Mouse (Mus musculus): ENCODE results near the gene Lhpp. TPM values are rescaled to one million over a fixed set of nuclear protein-coding genes. Genes with fewer than 3 reads are reported as not detected.

Gene Lhpp
- polyA plus RNA-seq, 1 experiment from 2014 or later: 12.1 TPM

DNA sequence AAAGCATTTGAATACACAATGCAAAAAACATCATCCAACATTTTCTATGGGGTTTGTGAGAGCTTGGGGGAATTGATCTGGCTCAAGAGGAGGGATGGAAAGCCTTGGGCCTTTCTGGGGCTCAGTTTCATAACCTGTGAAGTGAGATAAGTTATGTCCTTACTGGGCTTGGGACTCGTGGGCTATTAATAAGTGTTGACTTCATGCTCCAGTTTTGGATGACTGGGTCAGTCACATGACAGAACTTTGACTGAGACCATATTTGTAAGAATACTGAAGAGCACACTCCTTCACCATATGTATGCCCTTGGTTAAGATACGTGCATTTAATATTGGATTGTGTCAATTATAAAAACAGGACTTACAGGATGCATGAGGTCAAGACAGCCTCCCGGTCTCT, 17.0 kb downstream of the Lhpp start:
- Histone ChIP-seq H3K4me1 (no peaks in the 10 kb centered on the region), H3K27ac (no peak overlapping the region), H3K36me3 (replicated peaks) (no peaks in the 10 kb centered on the region), H3K4me3 (replicated peaks) (no peak overlapping the region), H3K9me3 (no peaks in the 10 kb centered on the region), H3K9ac (no peak overlapping the region), H3K27me3 (peaks cover 16% of the 10 kb centered on the region; the same call in 1 of the 2 replicates), H3K4me2 (no peak overlapping the region)
- WGBS: 89% methylated on average over 3 of the region's 3 CpGs
- ATAC-seq (ENCODE audit: low FRiP score): no peak

DNA sequence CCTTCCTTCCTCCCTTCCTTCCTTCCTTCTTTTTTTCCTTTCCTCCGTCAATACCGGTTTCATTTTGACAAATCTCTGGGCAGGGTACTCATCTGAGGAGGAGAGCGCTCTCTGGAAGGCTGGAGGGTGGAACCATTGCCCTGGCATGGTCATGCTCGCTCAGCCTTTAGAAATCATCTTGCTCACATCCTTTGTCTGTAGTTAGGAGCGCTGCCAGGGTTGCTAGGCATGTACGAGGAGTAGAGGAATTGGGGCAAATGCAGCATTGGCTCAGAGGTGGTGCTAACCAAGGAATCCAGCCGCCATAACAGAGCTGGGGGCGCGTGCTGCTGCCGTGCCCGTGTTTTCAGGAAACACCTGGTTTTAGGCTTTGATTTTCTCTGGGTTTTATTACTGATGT, 20.9 kb downstream of the Lhpp start:
- Histone ChIP-seq H3K4me1 (no peaks in the 10 kb centered on the region), H3K9ac (no peak overlapping the region), H3K36me3 (replicated peaks) (no peaks in the 10 kb centered on the region), H3K27ac (no peak overlapping the region), H3K4me3 (replicated peaks) (no peak overlapping the region), H3K27me3 (peaks cover 26% of the 10 kb centered on the region; the same call in 1 of the 2 replicates), H3K4me2 (no peak overlapping the region), H3K9me3 (no peaks in the 10 kb centered on the region)
- no peak for ATAC-seq (ENCODE audit: low FRiP score)
- WGBS: 78% methylated on average over 11 of the region's 11 CpGs

DNA sequence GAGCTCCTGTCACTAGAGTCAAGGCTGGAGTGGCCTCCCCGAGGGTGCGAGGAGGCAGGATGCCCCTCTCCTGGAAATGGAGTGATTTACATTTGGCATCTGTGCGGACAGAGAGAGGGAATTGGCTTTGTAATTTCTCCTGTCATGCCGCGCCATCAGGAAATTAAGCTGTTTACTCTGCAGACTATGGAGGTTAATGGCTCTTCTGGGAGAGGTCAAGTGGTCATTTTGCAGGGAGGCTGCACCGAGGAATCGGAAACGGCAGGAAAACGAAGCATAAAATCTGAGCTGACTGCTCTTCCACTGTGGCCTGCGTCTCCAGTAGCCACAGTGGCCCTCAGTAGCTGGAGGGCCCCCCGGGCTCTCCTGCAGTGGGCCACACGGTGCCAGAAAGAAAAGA, 26.9 kb downstream of the Lhpp start:
- no peaks in the 10 kb centered on the region for H3K9me3 ChIP-seq
- H3K4me1 ChIP-seq: peaks cover 14% of the 10 kb centered on the region
- no peaks in the 10 kb centered on the region for H3K36me3 ChIP-seq (replicated peaks)
- H3K27me3 ChIP-seq: peaks cover 13% of the 10 kb centered on the region; the same call in 1 of the 2 replicates
- ATAC-seq (ENCODE audit: low FRiP score): no peak
- no peak overlapping the region for H3K27ac ChIP-seq
- 58% methylated on average over 12 of the region's 12 CpGs for whole genome bisulfite sequencing
- no peak overlapping the region for H3K9ac ChIP-seq
- no peak overlapping the region for H3K4me2 ChIP-seq
- no peak overlapping the region for H3K4me3 ChIP-seq (replicated peaks)

DNA sequence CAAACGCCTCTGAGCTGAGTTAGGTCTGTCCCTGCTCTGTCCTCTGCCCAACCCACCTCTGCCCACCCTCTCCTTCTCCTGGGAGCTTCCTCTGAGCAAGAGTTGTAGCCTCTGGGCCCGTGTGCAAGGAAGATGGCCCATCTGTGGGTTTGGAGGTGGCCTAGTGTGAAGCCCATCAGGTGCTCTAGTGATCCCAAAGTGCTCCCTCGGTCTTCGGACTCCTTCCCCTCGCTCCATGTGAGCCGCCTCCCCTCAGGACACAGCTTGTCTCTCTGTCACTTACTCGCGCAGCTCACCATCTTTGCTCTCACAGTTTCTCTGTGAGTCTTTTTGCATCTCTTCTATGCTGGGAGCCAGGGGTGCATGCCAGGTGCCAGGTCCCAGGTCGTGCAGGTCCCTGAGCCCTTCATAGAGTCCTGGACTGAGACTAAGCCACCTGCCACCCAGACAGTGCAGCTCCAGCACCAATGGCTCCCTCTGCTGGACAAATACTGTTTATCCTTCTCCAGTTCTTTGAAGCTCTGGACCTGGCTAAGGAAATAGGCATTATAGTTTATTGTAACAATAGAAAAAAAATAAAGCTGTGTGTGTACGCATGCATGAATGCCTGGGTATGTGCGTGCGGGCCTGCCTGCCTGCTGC, 28.1 kb downstream of the Lhpp start:
- Histone ChIP-seq H3K4me2 (no peak overlapping the region), H3K4me3 (replicated peaks) (no peak overlapping the region), H3K4me1 (peaks cover 14% of the 10 kb centered on the region), H3K27ac (no peak overlapping the region), H3K36me3 (replicated peaks) (no peaks in the 10 kb centered on the region), H3K27me3 (peaks cover 9% of the 10 kb centered on the region; the same call in 1 of the 2 replicates), H3K9ac (no peak overlapping the region), H3K9me3 (no peaks in the 10 kb centered on the region)
- WGBS: 59% methylated on average over 12 of the region's 12 CpGs
- peak; percentile 58 for ATAC-seq (ENCODE audit: low FRiP score)

DNA sequence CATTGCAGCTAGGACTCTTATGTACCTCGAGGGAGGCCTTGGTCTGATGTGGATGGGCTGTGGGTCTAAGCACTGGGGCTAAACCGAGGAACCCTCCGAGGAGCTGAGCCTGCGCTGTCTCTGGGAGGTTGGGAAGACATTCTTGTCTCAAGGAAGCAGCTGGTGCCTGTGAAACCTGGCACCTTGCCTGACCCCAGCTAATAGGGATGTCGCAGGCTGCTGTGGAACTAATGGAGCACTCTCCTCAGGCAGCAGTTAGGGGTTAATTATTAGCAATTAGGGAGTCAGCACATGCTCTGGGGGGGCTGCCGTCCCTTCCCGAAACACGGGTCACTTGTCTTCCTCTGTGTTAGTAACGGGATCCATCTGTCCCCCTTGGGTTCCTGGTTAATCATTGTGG, 30.5 kb downstream of the Lhpp start:
- H3K9me3 ChIP-seq: no peaks in the 10 kb centered on the region
- no peaks in the 10 kb centered on the region for H3K36me3 ChIP-seq (replicated peaks)
- no peak overlapping the region for H3K4me3 ChIP-seq (replicated peaks)
- no peak overlapping the region for H3K27ac ChIP-seq
- peak; percentile 46; the same call in 1 of the 2 replicates for ATAC-seq (ENCODE audit: low FRiP score)
- H3K4me2 ChIP-seq: no peak overlapping the region
- H3K4me1 ChIP-seq: peaks cover 14% of the 10 kb centered on the region
- no peak overlapping the region for H3K9ac ChIP-seq
- 56% methylated on average over 9 of the region's 9 CpGs for WGBS
- 0 out of 2 replicates have a peak, but pooled peaks cover 2% of the 10 kb centered on the region for H3K27me3 ChIP-seq

DNA sequence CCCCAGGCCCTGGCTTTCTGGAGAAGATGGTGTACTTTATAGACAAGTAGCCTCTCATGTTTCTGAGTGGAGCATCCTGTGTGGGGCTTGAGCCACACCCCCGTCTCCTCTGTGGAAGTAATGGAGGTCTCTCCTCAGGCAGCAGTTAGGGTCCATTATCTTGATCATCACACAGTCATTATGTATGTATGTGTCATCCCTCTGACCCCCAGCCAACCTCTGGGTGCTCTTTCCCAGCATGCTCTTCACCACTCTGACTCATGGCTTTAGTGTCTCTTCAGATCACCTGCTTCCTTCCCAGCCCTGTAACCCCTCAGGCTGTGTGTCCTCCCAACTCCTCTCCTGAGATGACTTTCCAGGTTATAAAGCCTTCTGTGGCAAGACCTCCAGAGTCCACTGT, 31.2 kb downstream of the Lhpp start:
- WGBS: 86% methylated on average over 1 of the region's 1 CpGs
- Histone ChIP-seq H3K4me1 (peaks cover 14% of the 10 kb centered on the region), H3K27me3 (no peaks in the 10 kb centered on the region), H3K36me3 (replicated peaks) (no peaks in the 10 kb centered on the region), H3K27ac (no peak overlapping the region), H3K4me3 (replicated peaks) (no peak overlapping the region), H3K4me2 (no peak overlapping the region), H3K9me3 (no peaks in the 10 kb centered on the region), H3K9ac (no peak overlapping the region)
- no peak for ATAC-seq (ENCODE audit: low FRiP score)

DNA sequence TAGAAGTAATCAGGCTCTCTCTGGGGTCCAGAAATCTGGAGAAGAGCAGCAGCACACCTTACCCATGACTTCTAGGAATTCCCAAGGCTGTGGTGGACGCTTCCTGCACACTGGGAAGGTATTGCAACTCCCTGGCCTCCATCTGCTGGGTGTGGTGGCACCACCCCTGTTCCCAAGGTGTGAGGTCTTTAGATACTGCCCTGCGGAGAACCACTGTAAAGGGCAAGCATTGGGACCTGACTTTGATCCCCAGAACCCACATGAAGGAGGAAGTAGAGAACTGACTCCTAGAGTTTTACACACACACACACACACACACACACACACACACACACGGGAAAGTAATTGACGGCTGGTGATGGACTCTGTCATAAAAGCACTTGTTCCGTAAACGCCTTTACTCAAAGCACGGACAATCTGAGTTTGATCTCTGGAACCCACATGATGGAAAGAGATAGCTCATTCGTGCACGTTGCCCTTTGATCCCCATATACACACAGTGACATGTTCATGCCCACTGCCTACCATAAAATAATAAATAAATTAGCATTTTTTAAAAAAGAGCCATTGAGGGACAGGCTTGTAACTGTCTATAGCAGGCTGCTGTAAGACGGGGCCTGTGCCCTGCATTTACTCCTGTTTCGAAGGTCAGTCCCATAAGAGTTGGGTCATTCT, 34.3 kb downstream of the Lhpp start:
- ATAC-seq (ENCODE audit: low FRiP score): no peak
- Histone ChIP-seq H3K4me2 (no peak overlapping the region), H3K4me3 (replicated peaks) (no peak overlapping the region), H3K9me3 (no peaks in the 10 kb centered on the region), H3K27ac (no peak overlapping the region), H3K9ac (no peak overlapping the region), H3K27me3 (no peaks in the 10 kb centered on the region), H3K36me3 (replicated peaks) (no peaks in the 10 kb centered on the region), H3K4me1 (peaks cover 4% of the 10 kb centered on the region; the same call in 1 of the 2 replicates)
- WGBS: 90% methylated on average over 11 of the region's 11 CpGs

DNA sequence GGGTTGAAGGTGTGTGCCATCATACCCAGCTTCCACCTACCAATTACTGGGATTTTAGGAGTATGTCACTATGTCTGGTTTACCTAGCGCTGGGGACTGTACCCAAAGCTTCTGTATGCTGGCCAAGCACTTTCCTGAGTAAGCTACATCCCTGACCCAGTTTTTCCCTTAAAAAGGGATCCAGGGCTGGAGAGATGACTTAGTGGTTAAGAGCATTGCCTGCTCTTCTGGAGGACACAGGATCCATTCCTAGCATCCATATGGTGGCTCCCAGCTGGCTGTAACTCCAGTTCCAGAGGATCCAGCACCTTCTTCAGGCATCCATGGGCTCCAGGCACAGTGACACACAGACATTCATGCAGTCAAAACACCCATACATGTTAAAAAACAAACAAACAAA, 36.1 kb downstream of the Lhpp start:
- 96% methylated on average over 1 of the region's 1 CpGs for WGBS
- H3K36me3 ChIP-seq (replicated peaks): no peaks in the 10 kb centered on the region
- H3K4me2 ChIP-seq: no peak overlapping the region
- no peaks in the 10 kb centered on the region for H3K9me3 ChIP-seq
- H3K4me1 ChIP-seq: no peaks in the 10 kb centered on the region
- no peak for ATAC-seq (ENCODE audit: low FRiP score)
- no peak overlapping the region for H3K27ac ChIP-seq
- no peak overlapping the region for H3K4me3 ChIP-seq (replicated peaks)
- no peak overlapping the region for H3K9ac ChIP-seq
- H3K27me3 ChIP-seq: no peaks in the 10 kb centered on the region

DNA sequence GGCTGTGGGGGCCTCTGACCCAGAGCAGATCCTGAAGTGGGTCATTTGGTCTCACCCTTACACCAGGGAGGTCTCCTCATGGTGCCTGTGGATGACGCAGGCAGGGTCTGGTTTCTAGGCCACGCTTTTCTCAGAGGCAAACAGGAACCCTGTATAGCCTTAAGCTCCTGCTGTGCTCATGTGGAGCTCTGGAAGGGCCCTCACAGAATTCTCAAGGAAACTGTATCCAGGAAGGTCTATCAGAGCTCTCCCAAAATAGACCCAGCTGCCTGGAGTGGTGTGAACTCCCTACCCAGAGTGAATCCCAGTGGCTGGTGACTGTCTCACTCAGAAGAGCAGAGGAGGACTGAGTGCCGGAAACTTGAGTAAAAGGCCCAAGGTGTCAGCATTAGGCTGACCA, 44.0 kb downstream of the Lhpp start:
- Histone ChIP-seq H3K36me3 (replicated peaks) (no peaks in the 10 kb centered on the region), H3K4me3 (replicated peaks) (no peak overlapping the region), H3K9ac (no peak overlapping the region), H3K27ac (no peak overlapping the region), H3K27me3 (peaks cover 19% of the 10 kb centered on the region), H3K9me3 (no peaks in the 10 kb centered on the region), H3K4me1 (peaks cover 34% of the 10 kb centered on the region), H3K4me2 (no peak overlapping the region)
- WGBS: 79% methylated on average over 3 of the region's 3 CpGs
- ATAC-seq (ENCODE audit: low FRiP score): no peak

DNA sequence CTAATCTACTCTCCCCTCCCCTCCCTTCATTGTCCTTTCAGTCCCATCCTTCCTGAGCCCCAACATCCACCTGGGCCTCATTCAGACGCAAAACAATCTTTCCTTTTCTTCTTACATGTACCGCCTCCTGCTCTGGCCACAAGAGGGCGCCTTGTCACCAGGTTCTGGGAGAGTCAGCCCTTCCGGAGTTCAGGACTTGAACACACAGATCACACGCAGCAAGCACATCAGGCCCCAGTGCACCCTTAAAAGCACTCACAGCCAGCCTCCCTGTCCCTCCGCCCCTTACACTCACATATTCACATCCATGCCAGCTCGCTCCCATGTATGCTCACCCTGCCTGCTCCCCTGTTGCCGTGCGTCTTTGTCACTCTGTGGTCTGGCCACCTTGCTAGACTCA, 45.6 kb downstream of the Lhpp start:
- H3K27ac ChIP-seq: peak overlapping the region; percentile 54; the same call in 1 of the 2 replicates
- no peak overlapping the region for H3K9ac ChIP-seq
- H3K9me3 ChIP-seq: no peaks in the 10 kb centered on the region
- no peak overlapping the region for H3K4me3 ChIP-seq (replicated peaks)
- peak; percentile 69 for ATAC-seq (ENCODE audit: low FRiP score)
- H3K36me3 ChIP-seq (replicated peaks): no peaks in the 10 kb centered on the region
- H3K27me3 ChIP-seq: peaks cover 33% of the 10 kb centered on the region
- WGBS: 13% methylated on average over 9 of the region's 9 CpGs
- H3K4me1 ChIP-seq: peaks cover 44% of the 10 kb centered on the region
- 0 out of 2 replicates have a peak overlapping the region, but pooled peaks have one; percentile 13 for H3K4me2 ChIP-seq

DNA sequence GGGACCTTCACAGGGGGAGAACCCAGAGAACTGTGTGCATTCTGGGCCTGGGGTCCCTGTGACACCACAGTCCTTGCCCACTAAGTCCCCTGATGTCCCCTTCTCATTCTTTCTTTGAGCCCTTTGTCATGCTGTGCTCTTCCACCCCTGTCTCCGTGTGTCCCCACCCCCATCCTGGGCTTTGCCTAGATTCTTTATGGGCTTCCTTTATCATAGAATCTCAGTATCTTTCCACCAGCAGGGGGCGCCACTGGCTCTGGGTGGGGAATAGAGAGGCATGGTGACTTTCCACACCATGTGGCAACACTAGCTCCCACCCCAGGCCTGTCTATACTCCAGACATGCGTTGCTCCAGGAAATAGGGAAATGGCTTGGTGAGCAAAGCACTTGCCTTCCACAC, 46.1 kb downstream of the Lhpp start:
- WGBS: 4% methylated on average over 3 of the region's 3 CpGs
- Histone ChIP-seq H3K36me3 (replicated peaks) (no peaks in the 10 kb centered on the region), H3K4me1 (peaks cover 48% of the 10 kb centered on the region), H3K9me3 (no peaks in the 10 kb centered on the region), H3K9ac (no peak overlapping the region), H3K27ac (peak overlapping the region; percentile 54; the same call in 1 of the 2 replicates), H3K4me2 (no peak overlapping the region), H3K4me3 (replicated peaks) (no peak overlapping the region), H3K27me3 (peaks cover 37% of the 10 kb centered on the region)
- ATAC-seq (ENCODE audit: low FRiP score): peak; percentile 59

DNA sequence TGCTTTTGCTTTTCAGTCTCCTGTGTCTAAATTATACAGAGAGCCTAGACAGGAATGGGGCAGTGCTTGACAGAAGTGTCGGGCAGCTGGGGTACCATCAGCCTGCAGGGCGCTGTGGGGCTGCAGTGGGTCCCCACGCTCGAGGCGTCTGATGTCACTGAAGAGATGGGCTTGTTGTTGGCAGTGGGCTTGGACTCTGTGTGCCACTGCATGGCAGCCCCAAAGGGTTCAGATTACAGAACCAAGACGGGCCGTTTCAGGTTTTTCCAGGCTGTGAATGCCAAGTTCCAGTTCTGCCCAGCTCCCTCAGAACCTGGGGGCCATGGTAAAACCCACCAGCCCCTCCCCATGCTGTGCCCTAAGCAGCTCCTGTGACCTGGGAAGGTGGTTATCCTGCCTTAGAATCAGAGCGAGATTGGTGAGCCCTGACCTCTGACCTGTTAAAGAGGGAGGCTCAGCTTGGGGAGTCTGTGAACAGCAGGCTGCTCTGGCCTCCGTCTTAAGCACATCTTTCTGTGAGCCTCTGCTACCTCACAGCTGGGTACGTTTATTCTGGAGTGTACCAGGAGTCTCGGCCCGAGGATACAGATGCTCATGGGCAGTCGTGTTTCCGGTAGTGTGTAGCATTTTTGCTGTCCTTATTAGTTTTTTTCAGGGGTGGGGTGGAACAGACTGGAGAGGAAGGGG, 47.1 kb downstream of the Lhpp start:
- no peak overlapping the region for H3K9ac ChIP-seq
- ATAC-seq (ENCODE audit: low FRiP score): no peak
- WGBS: 34% methylated on average over 14 of the region's 14 CpGs
- peaks cover 48% of the 10 kb centered on the region for H3K4me1 ChIP-seq
- no peaks in the 10 kb centered on the region for H3K36me3 ChIP-seq (replicated peaks)
- H3K9me3 ChIP-seq: no peaks in the 10 kb centered on the region
- H3K4me3 ChIP-seq (replicated peaks): no peak overlapping the region
- 0 out of 2 replicates have a peak overlapping the region, but pooled peaks have one; percentile 53 for H3K27ac ChIP-seq
- peaks cover 46% of the 10 kb centered on the region for H3K27me3 ChIP-seq
- H3K4me2 ChIP-seq: no peak overlapping the region
